Mouse (Mus musculus) kidney, postnatal 4 days (tissue): ENCODE data around the gene Zfp9.

Experiments used
- DNase-seq, 2 experiments: peaks; one replicate each; pipeline ENCODE4 v3.0.0; 2021; ENCODE audit warnings: mixed read lengths in 2 of 2

Zfp9 gene

GRCm38 (mm10) chr6:118478957-118479708, at the start of gene Zfp9:
TSS of gene Zfp9 (minus strand) at chr6:118479320.
- peak; percentile 82 to 89 for DNase-seq

DNA sequence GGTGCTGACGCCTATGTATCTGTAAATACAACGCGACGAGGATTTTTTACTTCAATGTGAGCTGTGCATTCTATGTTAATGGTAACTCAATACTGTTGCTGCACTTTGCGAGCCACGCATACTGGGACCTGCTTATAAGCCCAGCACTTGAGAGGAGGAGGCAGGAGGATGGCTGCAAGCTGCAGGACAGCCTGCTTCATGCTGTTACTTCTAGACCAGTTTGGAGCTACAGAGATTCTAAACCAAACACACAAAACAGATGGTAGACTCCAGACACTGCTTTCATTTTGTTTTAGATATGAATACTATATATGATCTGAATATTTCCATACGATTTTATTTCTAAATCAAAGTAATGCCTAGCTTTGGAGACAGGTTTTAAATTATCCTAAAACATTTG, 41.5 kb upstream of the Zfp9 start:
- no peak for DNase-seq

- DNase-seq: no peak
Measured at GRCm38 (mm10) chr6:118513335-118514012, 34.4 kb upstream of the Zfp9 start.

DNA sequence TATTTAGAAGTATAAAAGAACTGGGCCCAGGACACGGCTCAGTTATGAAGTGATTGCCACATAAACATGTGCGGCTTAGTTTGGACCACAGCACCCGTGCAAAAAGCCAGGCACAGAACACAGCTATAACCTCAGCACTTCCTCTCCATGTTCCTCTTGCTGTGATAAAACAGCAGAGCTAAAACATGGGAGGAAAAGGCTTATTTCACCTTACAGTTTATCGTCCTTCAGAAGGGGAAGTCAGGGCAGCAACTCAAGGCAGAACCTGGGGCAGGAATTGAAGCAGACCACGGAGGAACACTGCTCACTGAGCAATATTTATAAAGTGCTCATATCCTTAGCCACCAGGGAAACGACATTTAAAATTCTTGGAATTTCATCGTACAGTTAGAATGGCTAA, 19.9 kb upstream of the Zfp9 start:
- no peak for DNase-seq

DNA sequence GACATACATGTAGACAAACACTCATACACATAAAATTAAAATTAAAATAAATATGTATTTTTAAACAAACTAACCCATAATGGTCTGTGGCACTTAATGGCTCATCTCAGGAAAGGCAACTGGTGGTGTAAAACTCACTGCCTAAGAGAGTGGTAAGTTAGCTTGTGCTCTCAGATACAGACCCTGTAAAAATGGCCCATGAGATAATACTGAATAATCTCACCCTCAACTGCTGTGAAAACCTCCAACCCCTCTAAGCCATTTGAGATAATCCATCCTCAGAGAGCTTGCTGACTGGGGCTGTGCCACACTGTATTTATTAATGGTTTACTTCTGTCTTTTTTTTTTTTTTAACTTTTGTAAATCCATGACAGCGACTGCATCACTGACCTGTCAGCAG, 3.0 kb upstream of the Zfp9 start:
- no peak for DNase-seq

DNA sequence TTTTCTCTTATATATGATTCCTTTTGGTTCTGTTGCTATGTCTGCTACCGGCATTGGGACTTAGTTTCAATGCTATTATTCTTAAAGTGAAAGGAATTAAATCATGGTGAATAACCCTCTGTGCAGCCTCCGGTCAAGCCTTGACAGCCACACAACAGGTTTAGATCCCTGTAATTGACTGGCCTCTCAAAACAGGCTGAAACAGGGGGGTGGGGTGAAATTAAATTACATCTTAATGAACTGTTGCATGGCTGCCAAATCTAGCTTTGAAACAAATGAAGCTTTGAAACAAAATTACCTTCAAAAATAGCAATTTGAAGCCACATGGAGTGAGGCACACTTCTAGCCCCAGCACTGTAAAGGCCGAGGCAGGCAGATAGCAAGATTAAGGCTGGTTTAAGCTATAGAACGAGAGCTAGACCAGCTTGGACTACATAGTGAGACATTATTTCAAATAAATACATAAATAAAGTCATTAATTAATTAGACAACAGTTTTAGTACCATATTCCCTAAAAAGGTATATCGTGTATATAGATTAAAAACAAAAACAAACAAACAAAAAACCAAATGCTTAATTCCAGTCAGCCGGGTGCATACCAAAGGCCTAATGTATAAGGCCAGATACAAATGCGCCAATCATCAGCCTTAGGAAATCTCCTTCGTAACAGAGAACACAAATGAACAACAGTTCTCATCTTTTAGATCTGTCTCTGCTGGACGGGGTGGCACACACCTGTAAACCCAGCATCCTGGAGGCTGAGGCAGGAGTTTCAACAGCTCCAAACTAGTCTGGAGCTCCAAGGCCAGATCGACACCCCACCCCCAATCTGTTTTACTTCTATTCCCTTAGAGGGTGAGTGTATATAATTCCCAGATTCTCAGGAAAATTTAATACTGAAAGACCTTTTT, 990 bp downstream of the Zfp9 start:
- DNase-seq: no peak

DNA sequence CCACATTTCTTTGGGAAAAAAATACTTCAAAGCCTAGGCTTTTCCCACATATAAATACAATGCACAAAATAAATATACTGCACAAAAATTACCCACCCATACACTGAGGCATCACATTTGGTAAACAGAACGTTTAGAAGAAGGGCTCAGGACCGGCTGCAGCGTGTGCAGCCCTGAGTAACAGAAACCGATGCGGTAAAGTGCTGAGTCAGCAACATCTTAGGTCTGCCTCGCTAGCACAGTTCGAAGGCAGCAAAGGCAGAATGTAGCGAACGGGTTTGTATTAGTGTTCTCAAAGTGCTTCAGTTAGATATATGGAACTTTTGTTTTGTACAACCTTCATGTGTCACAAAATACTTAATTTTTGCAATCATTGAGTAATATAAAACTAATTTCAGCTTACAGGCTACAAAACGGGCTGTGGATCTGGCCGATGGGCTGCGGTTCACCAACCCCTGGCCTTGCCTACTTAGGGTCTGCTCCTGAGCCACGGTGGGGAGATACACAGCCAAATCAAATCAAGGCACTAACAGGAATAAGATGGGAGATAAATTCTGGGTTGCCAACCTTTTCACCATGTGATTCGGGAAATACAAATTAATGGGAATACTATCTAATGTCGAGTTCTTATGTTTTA, 16.9 kb downstream of the Zfp9 start:
- DNase-seq: no peak

DNA sequence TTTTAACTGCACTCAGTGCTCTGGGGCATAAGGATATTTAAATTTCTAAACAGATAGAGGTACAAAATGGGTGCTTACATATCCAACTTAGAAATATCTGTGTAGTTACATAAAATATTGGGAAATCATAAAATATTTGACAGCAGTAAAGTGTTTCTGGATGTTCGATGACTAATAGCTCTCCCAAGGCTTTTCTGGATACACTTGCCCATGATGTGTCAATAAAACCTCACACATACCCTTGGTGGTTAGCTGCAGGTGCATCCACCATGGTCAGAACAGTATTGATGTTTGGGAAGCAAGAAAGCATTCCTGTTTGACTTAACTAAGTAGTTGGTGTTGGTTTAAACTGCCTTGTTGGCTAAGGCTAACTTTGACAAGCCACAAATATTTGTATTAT, 21.4 kb downstream of the Zfp9 start:
- DNase-seq: no peak

GRCm38 (mm10) chr6:118455042-118455631, 24.0 kb downstream of the Zfp9 start, which contains the start of gene Zfp248:
TSS of gene Zfp248 (minus strand) at chr6:118455528.
- peak; percentile 93 to 95 for DNase-seq

- no peak for DNase-seq
Measured at GRCm38 (mm10) chr6:118454452-118454851, 24.7 kb downstream of the Zfp9 start.

DNA sequence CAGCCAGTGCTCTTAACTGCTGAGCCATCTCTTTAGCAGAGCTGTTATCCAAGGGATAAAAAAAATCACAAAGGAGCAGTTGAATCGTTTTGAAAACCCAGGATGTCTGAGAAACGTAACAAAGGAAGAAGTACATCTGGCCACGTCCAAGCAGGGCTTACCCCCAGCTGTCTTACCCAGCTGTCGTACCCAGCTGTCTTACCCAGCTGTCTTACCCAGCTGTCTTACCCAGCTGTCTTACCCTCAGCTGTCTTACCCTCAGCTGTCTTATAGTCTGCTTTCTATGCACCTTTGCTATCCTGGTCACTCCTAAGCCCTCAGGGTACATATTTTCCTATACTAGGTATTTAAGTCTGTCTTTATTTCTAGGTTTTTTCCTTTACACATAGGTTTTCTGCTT, 47.6 kb downstream of the Zfp9 start:
- DNase-seq: no peak

DNA sequence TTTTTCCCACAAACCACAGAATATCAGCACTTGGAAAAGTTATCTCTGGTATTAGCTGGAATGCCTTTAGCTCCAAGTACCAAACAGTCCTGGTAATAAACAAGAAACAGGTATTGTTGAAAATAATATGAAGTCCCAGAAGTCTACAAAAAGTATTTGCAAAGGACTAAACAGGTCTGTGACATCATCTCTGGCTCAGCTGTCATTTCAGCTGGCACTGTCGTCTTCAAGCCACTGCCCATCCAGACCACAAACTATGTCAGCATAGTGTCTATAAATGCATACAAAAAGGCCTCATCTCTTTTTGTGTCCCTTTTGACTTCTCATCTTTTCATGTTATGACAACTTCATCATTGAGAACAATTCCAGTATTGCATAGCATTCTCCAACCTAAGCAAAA, 52.5 kb downstream of the Zfp9 start:
- no peak for DNase-seq

- peak; percentile 95 to 97 for DNase-seq
Measured at GRCm38 (mm10) chr6:118419050-118419920, 59.8 kb downstream of the Zfp9 start, which contains the start of gene Bms1. TSS of gene Bms1 (minus strand) at chr6:118419474.
